Mouse (Mus musculus) CH12.LX (cell line): ENCODE measurements at regions not wholly inside any gene's neighbourhood (a gene's known extent, or its start where the extent isn't known, plus 50 kb on each side); places are given as distances from the start of the nearest gene placed in this dataset.

Experiments used
- DNase-seq: peaks from one replicate; pipeline ENCODE4 v3.0.0-alpha.2; 2013; ENCODE audit errors: extremely low read depth
- H3K27ac ChIP-seq: 2 replicates; pipeline ENCODE4 v1.5.1; 2012; ENCODE audit warnings: low read depth, mild to moderate bottlenecking, control low read depth, moderate library complexity; ENCODE audit not compliant: insufficient read depth
- H3K27me3 ChIP-seq: replicated peaks from 2 replicates; pipeline ENCODE3; 2012; ENCODE audit warnings: inconsistent platforms
- H3K36me3 ChIP-seq, 2 experiments: replicated peaks in 1 of 2; 2 replicates each; pipeline versions ENCODE3 to v1.6.1; 2012; ENCODE audit warnings: inconsistent platforms in 1 of 2, low read length in 1 of 2, mild to moderate bottlenecking in 1 of 2, mixed read lengths in 1 of 2, moderate library complexity in 1 of 2; ENCODE audit not compliant: control insufficient read depth in 1 of 2, insufficient read depth in 1 of 2
- H3K4me1 ChIP-seq, 2 experiments: 2 replicates each; pipeline ENCODE4 v1.6.1; 2012; ENCODE audit warnings: inconsistent platforms in 1 of 2, moderate library complexity in 1 of 2; ENCODE audit not compliant: insufficient read depth in 2 of 2, control insufficient read depth in 1 of 2
- H3K4me2 ChIP-seq: 2 replicates; pipeline ENCODE4 v1.6.1; 2012; ENCODE audit warnings: low read depth, mild to moderate bottlenecking, control low read depth; ENCODE audit not compliant: poor library complexity, insufficient read depth, severe bottlenecking
- H3K4me3 ChIP-seq, 3 experiments: fragments of 150-350 bp in 1 of 3; sonication (generic) in 1 of 3; replicated peaks in 1 of 3; 2 replicates each; pipeline versions ENCODE3 to v1.5.1; 2011 to 2012; ENCODE audit warnings: low read depth in 2 of 3, low read length in 2 of 3, mild to moderate bottlenecking in 2 of 3, moderate library complexity in 2 of 3, control low read depth in 1 of 3, improper control_type of control experiment in 1 of 3, inconsistent platforms in 1 of 3, mixed read lengths in 1 of 3; ENCODE audit not compliant: poor library complexity in 1 of 3
- H3K79me2 ChIP-seq: replicated peaks from 2 replicates; pipeline ENCODE4 v1.6.1; 2012; ENCODE audit warnings: mild to moderate bottlenecking, moderate library complexity; ENCODE audit not compliant: control insufficient read depth, poor library complexity, insufficient read depth, severe bottlenecking; ENCODE audit errors: extremely low read depth
- H3K9ac ChIP-seq: 2 replicates; pipeline ENCODE4 v1.6.1; 2012; ENCODE audit warnings: low read depth, mild to moderate bottlenecking, control low read depth, moderate library complexity; ENCODE audit not compliant: insufficient read depth
- H3K9me3 ChIP-seq: replicated peaks from 2 replicates; pipeline ENCODE3; 2012; ENCODE audit warnings: low read length, inconsistent platforms, mixed read lengths
- BHLHE40 ChIP-seq: IDR thresholded peaks from 2 replicates; pipeline ENCODE4 v1.6.1; 2011; ENCODE audit warnings: mild to moderate bottlenecking, low read depth, low read length, improper control_type of control experiment
- ETS1 ChIP-seq: conservative IDR thresholded peaks from 2 replicates; pipeline ENCODE4 v1.6.1; 2012; ENCODE audit warnings: low read depth, mild to moderate bottlenecking, inconsistent platforms, low read length, improper control_type of control experiment, moderate library complexity
- MAZ ChIP-seq: IDR thresholded peaks from 2 replicates; pipeline ENCODE4 v1.6.1; 2012; ENCODE audit warnings: low read depth, mild to moderate bottlenecking, inconsistent platforms, low read length, improper control_type of control experiment, moderate library complexity
- TBP ChIP-seq: conservative IDR thresholded peaks from 2 replicates; pipeline ENCODE4 v1.6.1; 2011; ENCODE audit warnings: low read depth, low read length, improper control_type of control experiment
- UBTF ChIP-seq: IDR thresholded peaks from 2 replicates; pipeline ENCODE4 v1.6.1; 2012; ENCODE audit warnings: low read depth, mild to moderate bottlenecking, inconsistent platforms, low read length, improper control_type of control experiment, moderate library complexity
- USF1 ChIP-seq: IDR thresholded peaks from 2 replicates; pipeline ENCODE4 v1.6.1; 2014; ENCODE audit warnings: low read depth, mild to moderate bottlenecking, inconsistent platforms, low read length, improper control_type of control experiment
- USF2 ChIP-seq: conservative IDR thresholded peaks from 2 replicates; pipeline ENCODE4 v1.6.1; 2011; ENCODE audit warnings: low read depth, low read length, improper control_type of control experiment
- dilution Hi-C: fragments of 300-500 bp; cut with MboI; formaldehyde crosslinking; loops from 2 replicates; pipeline ENCODE4 v1.14.3; 2020; ENCODE audit warnings: low sequenced_read_pairs; ENCODE audit not compliant: extremely low pct_unique_long_range_greater_than_20kb, extremely low pct_ligation_motif_present
- in situ Hi-C: fragments of 300-500 bp; cut with MboI; formaldehyde crosslinking; loops from 3 replicates; pipeline ENCODE4 v1.14.3; 2019; ENCODE audit warnings: low sequenced_read_pairs, low pct_ligation_motif_present, low pct_unique_long_range_greater_than_20kb, mixed read lengths

- TF ChIP-seq BHLHE40 (peak; percentile 51), USF2 (peak; percentile 75), MAZ (no peak), ETS1 (no peak), USF1 (peak; percentile 75), TBP (no peak), UBTF (no peak)
- dilution Hi-C loops: no loop called here
- no peaks in the 10 kb centered on the region for H3K9me3 ChIP-seq
Measured at GRCm38 (mm10) chr17:7435075-7435474, 49.8 kb upstream of the Unc93a2 start.

More at GRCm38 (mm10) chr17:7435075-7435474, 49.8 kb upstream of the Unc93a2 start:
- Histone ChIP-seq H3K27me3 (no peaks in the 10 kb centered on the region), H3K4me3 (no peak overlapping the region), H3K4me2 (no peak overlapping the region), H3K27ac (no peak overlapping the region), H3K9ac (no peak overlapping the region; the same call in 1 of the 2 replicates), H3K79me2 (no peaks in the 10 kb centered on the region), H3K36me3 (no peaks in the 10 kb centered on the region), H3K4me1 (peaks cover 3 to 30% of the 10 kb centered on the region in 2 experiments; a peak in 3 of 4 replicates)
- in situ Hi-C loops: no loop called here
- DNase-seq: no peak
